Mouse (Mus musculus): ENCODE results near the gene Zbed4. TPM values are rescaled to one million over a fixed set of nuclear protein-coding genes. Genes with fewer than 3 reads are reported as not detected.
A peak's percentile ranks its signal among the peaks of the same experiment; 100 is the strongest.

Zbed4 gene
- polyA plus RNA-seq, 1 experiment, result 16.8 TPM

DNA sequence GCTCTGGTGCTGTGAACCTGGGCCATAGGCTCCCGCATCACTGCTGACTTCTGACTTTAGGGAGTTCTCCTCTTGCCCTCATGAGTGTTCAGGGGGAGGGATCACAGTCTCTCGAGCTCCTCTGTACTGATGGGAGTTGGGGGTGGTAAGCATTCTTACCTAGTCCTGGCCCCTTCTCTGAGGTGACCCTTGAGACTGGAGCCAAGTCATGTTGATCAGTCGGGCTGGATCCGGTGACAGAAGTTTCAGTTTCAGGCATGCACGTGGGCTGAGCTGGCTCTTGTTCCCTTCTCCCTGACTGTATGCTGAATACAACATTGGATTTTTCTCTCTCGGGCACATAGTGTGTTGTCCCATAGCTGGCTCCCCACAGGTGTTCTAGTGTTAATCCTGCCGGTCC, 69.9 kb downstream of the Zbed4 start:
- H3K4me1 ChIP-seq (ENCODE audit: control insufficient read depth, insufficient read depth, low read length), result peaks cover 5% of the 10 kb centered on the region
- H3K27ac ChIP-seq (ENCODE audit: control insufficient read depth, insufficient read depth, low read depth, low read length), result no peak overlapping the region
- H3K36me3 ChIP-seq (ENCODE audit: control insufficient read depth, insufficient read depth, low read length), result no peaks in the 10 kb centered on the region
- H3K27me3 ChIP-seq (ENCODE audit: control insufficient read depth, insufficient read depth, low read length), result no peaks in the 10 kb centered on the region
- no peak for TF ChIP-seq POLR2A (IDR thresholded peaks at IDR 0.05; ENCODE audit: control insufficient read depth, low read depth, low read length)
- no peak for TF ChIP-seq CTCF (IDR thresholded peaks at IDR 0.05; ENCODE audit: control insufficient read depth, insufficient read depth, insufficient replicate concordance, low read depth, low read length)
- H3K4me3 ChIP-seq (ENCODE audit: control insufficient read depth, low read depth, low read length), result no peak overlapping the region; the same call in 1 of the 2 replicates

DNA sequence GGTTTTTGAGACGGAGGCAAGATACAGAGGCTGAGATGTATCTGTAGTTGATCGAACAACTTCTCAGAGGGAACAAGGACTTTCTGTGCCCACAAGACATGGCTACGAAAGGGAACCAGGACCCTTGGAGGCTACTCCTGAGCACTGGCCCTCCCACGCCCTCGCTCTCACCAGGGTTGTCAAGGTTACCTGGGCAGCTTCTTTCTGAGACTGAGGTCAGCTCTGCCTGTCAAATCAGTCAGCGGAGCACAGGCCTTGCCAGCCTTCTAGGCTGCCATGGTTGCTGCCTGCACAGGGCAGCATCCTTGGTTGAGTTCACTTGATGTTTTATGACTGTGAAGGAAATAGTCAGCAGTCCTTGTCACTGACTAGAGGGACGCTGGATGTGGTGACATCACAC, 71.1 kb downstream of the Zbed4 start:
- TF ChIP-seq POLR2A (IDR thresholded peaks at IDR 0.05; ENCODE audit: control insufficient read depth, low read depth, low read length), result no peak
- no peak for TF ChIP-seq CTCF (IDR thresholded peaks at IDR 0.05; ENCODE audit: control insufficient read depth, insufficient read depth, insufficient replicate concordance, low read depth, low read length)
- Histone ChIP-seq H3K36me3 (ENCODE audit: control insufficient read depth, insufficient read depth, low read length) (no peaks in the 10 kb centered on the region), H3K27me3 (ENCODE audit: control insufficient read depth, insufficient read depth, low read length) (no peaks in the 10 kb centered on the region), H3K4me3 (ENCODE audit: control insufficient read depth, low read depth, low read length) (no peak overlapping the region), H3K4me1 (ENCODE audit: control insufficient read depth, insufficient read depth, low read length) (peaks cover 5% of the 10 kb centered on the region), H3K27ac (ENCODE audit: control insufficient read depth, insufficient read depth, low read depth, low read length) (no peak overlapping the region)

DNA sequence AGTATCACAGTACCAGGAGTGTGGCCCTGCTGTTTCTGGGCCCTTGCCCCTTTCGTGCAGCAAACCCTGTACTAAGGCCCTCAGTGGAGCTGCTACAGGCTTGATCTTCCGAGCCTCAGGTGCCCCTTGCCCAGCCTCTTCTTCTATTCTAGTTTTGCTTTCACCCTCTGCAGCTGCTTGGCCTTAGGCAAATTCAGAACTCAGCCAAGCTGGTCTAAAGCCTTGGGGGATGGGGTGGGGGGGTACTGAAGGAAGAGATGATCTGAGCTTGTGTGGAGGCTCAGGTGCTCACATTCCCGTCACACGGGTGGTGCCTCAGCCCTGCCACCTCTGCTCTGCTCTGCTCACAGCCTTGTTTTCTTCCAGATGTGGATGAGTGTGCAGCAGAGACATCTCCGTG, 71.9 kb downstream of the Zbed4 start:
- TF ChIP-seq POLR2A (IDR thresholded peaks at IDR 0.05; ENCODE audit: control insufficient read depth, low read depth, low read length) (no peak), CTCF (IDR thresholded peaks at IDR 0.05; ENCODE audit: control insufficient read depth, insufficient read depth, insufficient replicate concordance, low read depth, low read length) (no peak)
- Histone ChIP-seq H3K4me1 (ENCODE audit: control insufficient read depth, insufficient read depth, low read length) (peaks cover 5% of the 10 kb centered on the region), H3K27ac (ENCODE audit: control insufficient read depth, insufficient read depth, low read depth, low read length) (no peak overlapping the region), H3K27me3 (ENCODE audit: control insufficient read depth, insufficient read depth, low read length) (no peaks in the 10 kb centered on the region), H3K4me3 (ENCODE audit: control insufficient read depth, low read depth, low read length) (no peak overlapping the region), H3K36me3 (ENCODE audit: control insufficient read depth, insufficient read depth, low read length) (no peaks in the 10 kb centered on the region)

DNA sequence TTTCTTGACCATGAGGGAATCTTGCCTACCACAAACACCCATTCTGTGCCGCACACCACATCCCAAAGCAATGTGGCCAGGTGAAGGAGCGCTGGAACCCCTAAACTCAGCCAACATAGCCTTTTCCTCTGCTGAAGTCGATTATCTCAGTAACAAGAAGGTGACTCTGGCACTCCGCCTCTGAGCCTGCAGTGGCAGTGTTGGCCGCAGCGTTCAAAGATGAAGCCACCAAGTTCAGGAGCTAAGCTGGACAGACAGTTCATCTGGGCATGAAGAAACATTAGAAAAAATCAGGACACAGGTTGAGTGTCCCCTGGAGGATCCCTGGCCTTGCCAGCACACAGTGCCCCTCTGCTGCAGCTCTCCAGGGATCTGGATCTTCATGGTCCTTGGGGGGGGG, 76.0 kb downstream of the Zbed4 start:
- Histone ChIP-seq H3K4me1 (ENCODE audit: control insufficient read depth, insufficient read depth, low read length) (no peaks in the 10 kb centered on the region), H3K36me3 (ENCODE audit: control insufficient read depth, insufficient read depth, low read length) (no peaks in the 10 kb centered on the region), H3K27me3 (ENCODE audit: control insufficient read depth, insufficient read depth, low read length) (no peaks in the 10 kb centered on the region), H3K27ac (ENCODE audit: control insufficient read depth, insufficient read depth, low read depth, low read length) (no peak overlapping the region), H3K4me3 (ENCODE audit: control insufficient read depth, low read depth, low read length) (no peak overlapping the region)
- no peak for TF ChIP-seq POLR2A (IDR thresholded peaks at IDR 0.05; ENCODE audit: control insufficient read depth, low read depth, low read length)
- no peak for TF ChIP-seq CTCF (IDR thresholded peaks at IDR 0.05; ENCODE audit: control insufficient read depth, insufficient read depth, insufficient replicate concordance, low read depth, low read length)

DNA sequence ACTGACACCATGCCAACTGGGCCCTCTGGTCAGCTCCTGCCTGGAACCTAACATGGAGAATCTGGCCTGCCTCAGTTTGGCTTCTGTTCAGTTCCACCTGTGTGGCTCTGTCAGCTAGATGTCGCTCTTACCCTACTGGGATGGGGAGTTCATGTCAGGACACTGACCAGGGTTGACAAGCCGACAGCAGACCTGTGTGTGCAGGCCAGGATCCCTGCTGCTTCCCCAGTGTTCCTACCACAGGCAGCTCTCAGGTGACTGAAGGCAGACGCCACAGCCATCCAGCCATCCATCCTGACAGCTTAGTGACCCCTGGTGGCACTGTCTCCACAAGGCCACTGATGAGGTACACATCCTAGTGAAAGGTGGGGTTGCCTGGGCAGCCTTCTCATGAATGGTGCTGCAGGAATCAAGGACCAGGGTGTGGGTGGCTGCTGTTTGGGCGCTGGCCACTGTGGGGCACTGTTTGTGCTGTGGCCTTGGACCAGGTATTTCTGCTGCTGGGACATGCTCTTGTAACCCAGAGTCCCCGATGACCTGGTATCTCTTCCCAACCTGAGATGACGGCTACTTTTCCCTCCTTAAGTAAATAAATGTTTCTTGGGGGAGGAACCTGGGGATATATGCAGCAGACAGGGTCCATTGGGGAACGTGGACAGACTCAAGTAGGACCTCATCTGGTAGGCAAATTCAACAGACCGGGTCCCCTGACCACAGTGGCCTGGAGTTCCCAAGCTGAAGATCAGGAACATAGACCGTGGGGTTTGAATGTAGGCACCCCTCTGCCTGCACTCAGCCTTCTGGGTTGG, 76.7 kb downstream of the Zbed4 start:
- no peaks in the 10 kb centered on the region for H3K36me3 ChIP-seq (ENCODE audit: control insufficient read depth, insufficient read depth, low read length)
- H3K4me1 ChIP-seq (ENCODE audit: control insufficient read depth, insufficient read depth, low read length), result no peaks in the 10 kb centered on the region
- H3K4me3 ChIP-seq (ENCODE audit: control insufficient read depth, low read depth, low read length), result no peak overlapping the region
- no peaks in the 10 kb centered on the region for H3K27me3 ChIP-seq (ENCODE audit: control insufficient read depth, insufficient read depth, low read length)
- H3K27ac ChIP-seq (ENCODE audit: control insufficient read depth, insufficient read depth, low read depth, low read length), result no peak overlapping the region
- no peak for TF ChIP-seq POLR2A (IDR thresholded peaks at IDR 0.05; ENCODE audit: control insufficient read depth, low read depth, low read length)
- TF ChIP-seq CTCF (IDR thresholded peaks at IDR 0.05; ENCODE audit: control insufficient read depth, insufficient read depth, insufficient replicate concordance, low read depth, low read length), result peak; percentile 46; the same call in 1 of the 2 replicates

DNA sequence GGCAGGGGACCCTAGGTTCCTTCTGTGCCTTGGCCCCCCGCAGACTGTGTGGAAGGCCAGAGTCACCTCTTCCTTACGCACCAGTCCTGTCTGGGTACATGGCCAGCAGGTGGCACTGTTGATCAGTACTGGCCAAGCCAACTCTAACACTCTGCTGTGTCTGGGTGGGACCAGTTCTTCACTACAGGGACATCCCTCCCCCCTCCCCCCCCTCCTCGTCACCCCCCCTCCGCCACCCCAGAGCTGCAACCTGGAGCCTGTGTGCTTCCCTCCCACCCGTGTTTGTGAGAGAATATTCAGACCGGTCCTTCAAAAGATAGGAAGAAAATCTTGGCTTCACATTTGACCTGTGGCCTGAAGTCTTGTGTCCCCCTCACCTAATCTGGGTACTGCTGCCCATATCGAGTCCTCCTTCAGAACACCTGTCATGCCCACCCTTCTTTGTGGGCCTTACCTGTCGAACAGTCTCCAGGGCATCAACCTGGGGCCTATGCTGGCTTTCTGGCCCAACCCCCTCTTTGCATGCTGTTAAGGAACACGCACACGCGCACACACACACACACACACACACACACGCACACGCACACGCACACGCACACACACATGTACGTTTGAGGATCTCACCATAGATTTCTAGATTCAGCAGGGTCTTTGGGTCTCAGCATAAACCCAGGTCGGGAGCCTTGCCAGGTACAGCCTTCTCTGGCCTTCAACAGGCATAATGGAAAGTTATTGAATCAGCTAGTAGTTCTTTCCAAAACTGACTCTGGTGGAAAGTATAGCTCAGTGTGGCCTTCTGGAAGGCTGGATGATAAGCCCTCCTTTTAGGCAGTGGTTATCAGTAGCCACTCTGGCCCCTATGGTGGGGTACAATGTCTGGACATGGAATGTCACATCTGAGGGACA, 77.6 kb downstream of the Zbed4 start:
- peak overlapping the region; percentile 32; the same call in 1 of the 2 replicates for H3K27ac ChIP-seq (ENCODE audit: control insufficient read depth, insufficient read depth, low read depth, low read length)
- H3K4me3 ChIP-seq (ENCODE audit: control insufficient read depth, low read depth, low read length), result no peak overlapping the region
- no peaks in the 10 kb centered on the region for H3K27me3 ChIP-seq (ENCODE audit: control insufficient read depth, insufficient read depth, low read length)
- H3K4me1 ChIP-seq (ENCODE audit: control insufficient read depth, insufficient read depth, low read length), result no peaks in the 10 kb centered on the region
- TF ChIP-seq CTCF (IDR thresholded peaks at IDR 0.05; ENCODE audit: control insufficient read depth, insufficient read depth, insufficient replicate concordance, low read depth, low read length) (peak; percentile 88), POLR2A (IDR thresholded peaks at IDR 0.05; ENCODE audit: control insufficient read depth, low read depth, low read length) (no peak)
- no peaks in the 10 kb centered on the region for H3K36me3 ChIP-seq (ENCODE audit: control insufficient read depth, insufficient read depth, low read length)

DNA sequence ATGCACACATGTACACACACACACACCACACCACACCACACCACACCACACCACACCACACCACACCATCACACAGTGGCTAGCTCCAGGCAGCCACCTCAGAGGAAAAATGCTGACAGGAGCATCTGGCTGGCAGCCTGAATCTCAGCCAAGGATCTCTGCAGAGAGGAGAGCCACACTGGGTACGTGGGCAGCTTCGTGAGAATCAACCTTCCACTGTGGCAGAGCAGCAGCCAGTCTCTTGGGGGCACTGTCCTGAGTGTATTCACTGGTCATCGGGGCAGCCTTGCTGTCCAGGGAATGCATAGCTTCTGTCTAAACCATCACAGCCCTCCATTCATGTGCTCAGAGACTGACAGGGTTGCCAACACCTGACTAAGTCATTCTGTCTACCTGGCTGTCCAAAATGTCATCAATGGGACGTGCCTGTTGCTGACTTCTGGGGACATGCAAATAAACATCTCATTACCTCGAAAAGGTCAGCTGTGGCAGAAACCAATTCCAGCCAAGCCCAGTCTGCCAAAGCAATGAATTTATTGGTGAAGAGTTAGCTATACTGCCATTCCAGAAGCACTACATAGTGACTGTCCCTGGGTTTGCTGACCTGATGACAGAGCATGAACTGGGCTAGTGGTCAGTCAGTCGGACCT, 78.5 kb downstream of the Zbed4 start:
- Histone ChIP-seq H3K4me3 (ENCODE audit: control insufficient read depth, low read depth, low read length) (no peak overlapping the region), H3K4me1 (ENCODE audit: control insufficient read depth, insufficient read depth, low read length) (no peaks in the 10 kb centered on the region)
- TF ChIP-seq CTCF (IDR thresholded peaks at IDR 0.05; ENCODE audit: control insufficient read depth, insufficient read depth, insufficient replicate concordance, low read depth, low read length) (no peak), POLR2A (IDR thresholded peaks at IDR 0.05; ENCODE audit: control insufficient read depth, low read depth, low read length) (no peak)

More for the DNA sequence above, 78.5 kb downstream of the Zbed4 start:
- Histone ChIP-seq H3K27ac (ENCODE audit: control insufficient read depth, insufficient read depth, low read depth, low read length) (no peak overlapping the region), H3K27me3 (ENCODE audit: control insufficient read depth, insufficient read depth, low read length) (no peaks in the 10 kb centered on the region), H3K36me3 (ENCODE audit: control insufficient read depth, insufficient read depth, low read length) (no peaks in the 10 kb centered on the region)

Data from testis, adult 2 months (tissue).